Mouse (Mus musculus) limb, embryonic 14.5 days (tissue): Measurements from ENCODE around the gene Lamp2. TPM values are rescaled to one million over a fixed set of nuclear protein-coding genes. Genes with fewer than 3 reads are reported as not detected.

Source experiments
- ATAC-seq: fragments of 200-750 bp; cut with Nextera tagmentation; 2 replicates; pipeline ENCODE4 v1.8.0; 2017; ENCODE audit warnings: low read depth, moderate number of reproducible peaks, moderate TSS enrichment; ENCODE audit not compliant: low FRiP score
- DNase-seq: peaks from one replicate; pipeline ENCODE4 v3.0.0-alpha.2; 2015; ENCODE audit warnings: low spot score
- H3K27ac ChIP-seq: fragments of 300-500 bp; sonication (generic); replicated peaks from 2 replicates; pipeline ENCODE4 v1.5.1; 2014; ENCODE audit warnings: low read depth, mild to moderate bottlenecking, low read length, moderate library complexity, mixed read lengths
- H3K27me3 ChIP-seq: fragments of 300-500 bp; sonication (generic); 2 replicates; pipeline ENCODE4 v1.6.1; 2014; ENCODE audit warnings: low read length, mixed read lengths; ENCODE audit not compliant: control insufficient read depth, insufficient read depth
- H3K36me3 ChIP-seq: fragments of 300-500 bp; sonication (generic); 2 replicates; pipeline ENCODE4 v1.6.1; 2014; ENCODE audit warnings: mild to moderate bottlenecking, low read length, moderate library complexity, mixed read lengths; ENCODE audit not compliant: control insufficient read depth, insufficient read depth
- H3K4me1 ChIP-seq: fragments of 300-500 bp; sonication (generic); 2 replicates; pipeline ENCODE4 v1.6.1; 2014; ENCODE audit warnings: antibody characterized with exemption, low read length, mixed read lengths; ENCODE audit not compliant: control insufficient read depth, insufficient read depth
- H3K4me2 ChIP-seq: fragments of 300-500 bp; sonication (generic); replicated peaks from 2 replicates; pipeline ENCODE4 v1.6.1; 2014; ENCODE audit warnings: low read depth, mild to moderate bottlenecking, low read length, moderate library complexity; ENCODE audit not compliant: severe bottlenecking
- H3K4me3 ChIP-seq: fragments of 300-500 bp; sonication (generic); replicated peaks from 2 replicates; pipeline ENCODE4 v1.5.1; 2014; ENCODE audit warnings: low read length
- H3K9ac ChIP-seq: fragments of 300-500 bp; sonication (generic); 2 replicates; pipeline ENCODE4 v1.6.1; 2014; ENCODE audit warnings: mild to moderate bottlenecking, low read depth, low read length, moderate library complexity; ENCODE audit not compliant: severe bottlenecking
- H3K9me3 ChIP-seq: fragments of 300-500 bp; sonication (generic); 2 replicates; pipeline ENCODE4 v1.6.1; 2016; ENCODE audit warnings: low read length; ENCODE audit not compliant: control insufficient read depth
- POLR2A ChIP-seq: fragments of 200-500 bp; IDR thresholded peaks from 2 replicates; pipeline ENCODE4 v1.8.0; 2012; ENCODE audit warnings: inconsistent platforms, mild to moderate bottlenecking, moderate library complexity, borderline replicate concordance; ENCODE audit not compliant: insufficient read depth, insufficient read length; ENCODE audit errors: extremely low read depth
- WGBS: fragments of 180-500 bp; shearing (Covaris S2); extraction: QIAGEN DNeasy Blood & Tissue Kit; methylation state at CpG from one replicate; pipeline ENCODE4 v1.1.7; 2014; 5-methylcytosine and 5-hydroxymethylcytosine counted together
- polyA plus RNA-seq, 2 experiments: library from polyadenylated mRNA; depleted of rRNA in 1 of 2; stranded (reverse) in 1 of 2; unstranded in 1 of 2; fragments of >200 nt; fragmentation: Nextera tagmentation in 1 of 2; extraction: Ambion mirVana in 1 of 2; gene quantifications; 2 replicates each; pipeline versions ENCODE4 v1.2.1 to v1.2.3; 2012 to 2014

Gene Lamp2
- polyA plus RNA-seq, 2 experiments: 108 to 172 TPM

DNA sequence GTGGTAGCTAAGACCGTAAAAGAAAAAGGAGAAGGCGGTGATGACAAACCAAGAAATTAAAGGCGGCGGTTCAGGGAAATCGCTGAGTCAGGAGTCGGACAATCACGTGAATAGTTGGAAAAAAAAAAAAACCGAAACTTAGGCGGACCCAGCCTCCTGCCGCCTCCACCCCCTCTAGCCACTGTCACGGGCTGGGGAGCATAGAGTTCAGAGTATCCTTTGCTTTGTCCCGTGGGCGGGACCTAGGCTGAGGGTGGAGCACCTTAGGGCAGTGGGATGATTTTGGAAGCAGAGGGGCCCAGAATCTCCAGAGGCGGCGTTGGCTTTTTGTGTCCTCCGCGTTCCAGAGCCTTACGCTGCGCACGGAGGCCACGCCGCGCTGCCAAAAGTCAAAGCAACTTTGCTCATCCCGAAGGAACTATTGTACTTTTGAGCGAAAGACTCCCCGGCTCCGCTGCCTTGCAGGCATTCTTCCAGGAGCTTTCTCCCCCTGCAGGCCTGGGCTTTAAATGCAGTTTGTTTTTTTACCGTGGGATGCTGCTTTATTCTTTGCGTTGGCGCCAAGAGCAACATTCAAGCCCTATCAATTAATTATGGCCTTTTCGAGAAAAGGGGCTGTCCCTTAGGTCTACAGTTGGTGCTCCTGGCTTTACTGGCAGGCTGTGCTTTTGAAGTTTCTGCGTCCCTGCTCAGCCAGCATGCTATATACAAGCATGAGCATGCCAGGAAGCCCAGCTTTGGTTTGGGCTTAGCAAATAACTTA is 17.5 kb upstream of the Lamp2 start:
- peak; percentile 87 for DNase-seq

DNA sequence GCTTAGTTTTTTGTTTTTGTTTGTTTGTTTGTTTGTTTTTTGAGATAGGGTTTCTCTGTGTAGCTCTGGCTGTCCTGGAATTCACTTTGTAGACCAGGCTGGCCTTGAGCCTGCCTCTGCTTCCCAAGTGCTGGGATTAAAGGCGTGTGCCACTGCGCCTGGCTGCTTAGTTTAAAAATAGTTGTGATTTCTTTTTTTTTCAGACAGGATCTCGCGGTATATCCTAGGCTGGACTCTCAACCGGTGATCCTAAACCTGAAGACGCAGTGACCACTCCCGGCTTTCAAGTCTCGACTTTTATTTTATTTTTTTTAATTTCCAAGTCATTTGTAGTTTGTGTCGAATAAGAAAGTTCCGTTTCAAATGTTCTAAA is 16.9 kb upstream of the Lamp2 start:
- peak overlapping the region; percentile 46 for H3K4me3 ChIP-seq
- peak overlapping the region; percentile 40; the same call in 1 of the 2 replicates for H3K4me2 ChIP-seq
- peak; percentile 75 for ATAC-seq
- no peaks in the 10 kb centered on the region for H3K4me1 ChIP-seq
- no peak overlapping the region for H3K27ac ChIP-seq
- no peak overlapping the region for H3K9ac ChIP-seq
- DNase-seq: no peak
- no peaks in the 10 kb centered on the region for H3K9me3 ChIP-seq
- no peaks in the 10 kb centered on the region for H3K36me3 ChIP-seq
- TF ChIP-seq POLR2A: no peak
- H3K27me3 ChIP-seq: no peaks in the 10 kb centered on the region
- WGBS: 18% methylated on average over 10 of the region's 10 CpGs

More for the DNA sequence above, 17.5 kb upstream of the Lamp2 start:
- peak overlapping the region; percentile 46 for H3K4me3 ChIP-seq
- no peaks in the 10 kb centered on the region for H3K9me3 ChIP-seq
- no peaks in the 10 kb centered on the region for H3K4me1 ChIP-seq
- H3K9ac ChIP-seq: peak overlapping the region; percentile 58
- no peaks in the 10 kb centered on the region for H3K36me3 ChIP-seq
- WGBS: 15% methylated on average over 32 of the region's 32 CpGs
- peak overlapping the region; percentile 40 for H3K4me2 ChIP-seq
- TF ChIP-seq POLR2A: no peak
- peak overlapping the region; percentile 86 for H3K27ac ChIP-seq
- no peaks in the 10 kb centered on the region for H3K27me3 ChIP-seq
- peak; percentile 96 for ATAC-seq

DNA sequence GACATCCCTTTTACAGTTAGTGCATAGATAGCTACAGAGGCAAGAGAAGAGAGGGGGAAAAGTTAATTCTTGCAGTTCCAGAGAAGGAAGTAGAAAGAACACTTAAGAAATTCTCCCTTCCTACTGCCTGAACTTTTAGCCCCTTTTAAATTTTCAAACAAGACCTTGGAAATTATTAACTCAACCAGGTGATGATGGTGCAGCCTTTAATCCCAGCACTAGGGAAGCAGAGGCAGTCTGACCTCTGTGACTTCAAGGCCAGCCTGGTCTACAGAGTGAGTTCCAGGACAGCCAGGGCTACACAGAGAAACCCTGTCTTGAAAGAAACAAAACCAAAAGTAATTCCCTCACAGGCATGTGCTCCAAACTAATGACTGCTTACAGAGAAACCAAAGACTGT is 10.0 kb upstream of the Lamp2 start:
- DNase-seq (no peak), ATAC-seq (no peak)
- H3K9me3 ChIP-seq: no peaks in the 10 kb centered on the region
- no peak overlapping the region for H3K4me3 ChIP-seq
- H3K9ac ChIP-seq: no peak overlapping the region
- no peak for TF ChIP-seq POLR2A
- no peaks in the 10 kb centered on the region for H3K36me3 ChIP-seq
- H3K27ac ChIP-seq: no peak overlapping the region
- H3K27me3 ChIP-seq: no peaks in the 10 kb centered on the region
- no peak overlapping the region for H3K4me2 ChIP-seq
- no peaks in the 10 kb centered on the region for H3K4me1 ChIP-seq

DNA sequence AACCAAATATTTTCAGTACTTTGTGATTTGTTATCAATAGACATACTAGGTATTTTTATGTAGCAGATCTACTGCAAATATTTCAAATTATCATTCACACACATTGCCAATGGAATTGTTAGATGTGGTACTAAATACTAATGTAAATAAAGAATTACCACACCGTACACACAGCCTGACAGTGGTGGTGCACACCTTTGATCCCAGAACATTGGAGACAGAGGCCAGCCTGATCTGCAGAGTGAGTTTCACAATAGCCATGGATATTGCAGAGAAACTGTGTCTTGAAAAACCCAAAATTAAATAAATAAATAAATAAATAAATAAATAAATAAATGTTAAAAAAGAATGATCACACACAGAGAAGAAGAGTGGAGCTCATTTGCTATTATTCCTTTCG is 6.9 kb upstream of the Lamp2 start:
- Histone ChIP-seq H3K4me1 (no peaks in the 10 kb centered on the region), H3K27ac (no peak overlapping the region), H3K36me3 (no peaks in the 10 kb centered on the region), H3K27me3 (no peaks in the 10 kb centered on the region), H3K4me3 (no peak overlapping the region), H3K9ac (no peak overlapping the region), H3K9me3 (no peaks in the 10 kb centered on the region), H3K4me2 (no peak overlapping the region)
- WGBS: 88% methylated on average over 2 of the region's 2 CpGs
- ATAC-seq (no peak), DNase-seq (no peak)
- TF ChIP-seq POLR2A: no peak

DNA sequence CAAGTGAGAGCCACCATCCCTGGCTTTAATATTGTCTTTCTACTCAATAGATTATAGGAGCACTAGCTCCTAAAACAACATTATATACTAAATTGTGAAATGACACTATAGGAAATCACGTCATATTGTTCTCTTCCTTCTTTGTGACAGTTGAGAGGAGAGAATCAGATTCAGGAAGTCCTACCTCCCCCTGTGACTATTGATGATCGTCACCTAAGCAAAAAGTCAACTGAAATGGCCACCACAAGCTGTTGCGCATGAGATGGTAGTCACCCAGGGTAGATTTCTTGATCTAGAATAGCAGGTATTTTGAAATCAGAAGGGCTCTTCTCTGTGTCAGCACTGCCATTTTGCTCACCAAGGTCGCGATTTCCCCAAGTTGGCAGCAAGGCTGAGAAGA is 5.8 kb upstream of the Lamp2 start:
- ATAC-seq (no peak), DNase-seq (no peak)
- no peak for TF ChIP-seq POLR2A
- WGBS: 86% methylated on average over 5 of the region's 5 CpGs
- no peak overlapping the region for H3K27ac ChIP-seq
- H3K4me1 ChIP-seq: no peaks in the 10 kb centered on the region
- no peak overlapping the region for H3K4me3 ChIP-seq
- no peaks in the 10 kb centered on the region for H3K9me3 ChIP-seq
- H3K36me3 ChIP-seq: no peaks in the 10 kb centered on the region
- no peak overlapping the region for H3K9ac ChIP-seq
- H3K4me2 ChIP-seq: no peak overlapping the region
- no peaks in the 10 kb centered on the region for H3K27me3 ChIP-seq
